15 mouse cellular contexts compared by ENCODE assay signal in genomic region chr8:108977693-108978361, GRCm38 (mm10).
DNase-seq lines count a peak whose midpoint lies in the region; ATAC-seq and TF ChIP-seq lines count a peak whose summit lies in the region.
"Had no signal": no experiment of that assay in that cellular context is flagged by ENCODE, and none has a peak within 500 bp of the region (broad histone marks: within the 10 kb centered on the region; RNA-seq: fewer than 3 reads in every experiment).

No protein-coding gene starts in this region.

- no peak overlapping the region for H3K27ac ChIP-seq in gastrocnemius, adult 2 months
- H3K27ac ChIP-seq in embryonic facial prominence, embryonic 10.5 days (replicated peaks), result peak overlapping the region; percentile 82
- peak overlapping the region; percentile 70 for H3K27ac ChIP-seq in limb, embryonic 11.5 days (replicated peaks; ENCODE audit: low read depth, low read length)
- no peak overlapping the region for H3K27ac ChIP-seq in heart, embryonic 12.5 days (ENCODE audit: poor library complexity, severe bottlenecking)
- H3K27ac ChIP-seq: heart, embryonic 10.5 days; hindbrain, embryonic 12.5 days; lung, embryonic 15.5 days had no signal

- H3K4me2 ChIP-seq in limb, embryonic 11.5 days (ENCODE audit: low read depth, severe bottlenecking), result peak overlapping the region; percentile 13; the same call in 1 of the 2 replicates
- H3K4me2 ChIP-seq in heart, embryonic 12.5 days, result no peak overlapping the region
- H3K4me2 ChIP-seq: hindbrain, embryonic 12.5 days; lung, embryonic 15.5 days had no signal

- intact Hi-C loops in gastrocnemius, adult 2 months (cut with DNase I), result no loop called here

- no peak overlapping the region for H3K4me3 ChIP-seq in gastrocnemius, adult 2 months
- 0 out of 2 replicates have a peak overlapping the region, but pooled peaks have one; percentile 5 for H3K4me3 ChIP-seq in embryonic facial prominence, embryonic 10.5 days
- no peak overlapping the region for H3K4me3 ChIP-seq in limb, embryonic 11.5 days (ENCODE audit: low read depth, low read length)
- H3K4me3 ChIP-seq in heart, embryonic 12.5 days, result no peak overlapping the region
- H3K4me3 ChIP-seq: heart, embryonic 10.5 days; hindbrain, embryonic 12.5 days; lung, embryonic 15.5 days; megakaryocyte, embryonic 14.5 days had no signal

- no peaks in the 10 kb centered on the region for H3K27me3 ChIP-seq in embryonic facial prominence, embryonic 10.5 days (replicated peaks; ENCODE audit: low read depth, poor library complexity, severe bottlenecking)
- H3K27me3 ChIP-seq in limb, embryonic 11.5 days (ENCODE audit: control insufficient read depth, insufficient read depth, low read length), result no peaks in the 10 kb centered on the region
- no peaks in the 10 kb centered on the region for H3K27me3 ChIP-seq in heart, embryonic 12.5 days (replicated peaks)
- H3K27me3 ChIP-seq: hindbrain, embryonic 12.5 days; lung, embryonic 15.5 days; megakaryocyte, embryonic 14.5 days had no signal

- H3K4me1 ChIP-seq in embryonic facial prominence, embryonic 10.5 days, result peaks cover 27% of the 10 kb centered on the region
- peaks cover 7% of the 10 kb centered on the region; the same call in 1 of the 2 replicates for H3K4me1 ChIP-seq in limb, embryonic 11.5 days (ENCODE audit: control insufficient read depth, insufficient read depth, low read length)
- no peaks in the 10 kb centered on the region for H3K4me1 ChIP-seq in heart, embryonic 12.5 days (replicated peaks)
- H3K4me1 ChIP-seq: heart, embryonic 10.5 days; hindbrain, embryonic 12.5 days; lung, embryonic 15.5 days; megakaryocyte, embryonic 14.5 days had no signal

- H3K9ac ChIP-seq in limb, embryonic 11.5 days (ENCODE audit: low read length), result no peak overlapping the region
- H3K9ac ChIP-seq in heart, embryonic 12.5 days, result no peak overlapping the region
- H3K9ac ChIP-seq: hindbrain, embryonic 12.5 days; lung, embryonic 15.5 days had no signal

- H3K9me3 ChIP-seq in embryonic facial prominence, embryonic 10.5 days, result peaks cover 6% of the 10 kb centered on the region
- H3K9me3 ChIP-seq in limb, embryonic 11.5 days (ENCODE audit: control insufficient read depth, low read length), result no peaks in the 10 kb centered on the region
- H3K9me3 ChIP-seq in heart, embryonic 12.5 days (replicated peaks), result peaks cover 2% of the 10 kb centered on the region; the same call in 1 of the 2 replicates
- H3K9me3 ChIP-seq: heart, embryonic 10.5 days; hindbrain, embryonic 12.5 days; lung, embryonic 15.5 days had no signal

- DNase-seq in gastrocnemius, adult 2 months, result peak; percentile 40
- DNase-seq in gastrocnemius, adult 18-20 months (ENCODE audit: low spot score), result no peak
- DNase-seq in 3T3-L1 (ENCODE audit: low read depth, low spot score), result peak; percentile 35
- peak; percentile 81 for DNase-seq in embryonic facial prominence, embryonic 10.5 days (ENCODE audit: low spot score)
- peak; percentile 75 for DNase-seq in limb, embryonic 11.5 days (ENCODE audit: low spot score)
- DNase-seq in layer of hippocampus, adult 9-10 months (ENCODE audit: low spot score), result no peak
- no peak for DNase-seq in lung, postnatal 10 days
- DNase-seq: cerebellum, adult 11 months; kidney, adult 9 months; thymus, adult 2 months had no signal

- no peak for TF ChIP-seq CTCF in gastrocnemius, adult 2 months (IDR thresholded peaks at IDR 0.05)

- 43% methylated on average over 11 of the region's 11 CpGs for WGBS in embryonic facial prominence, embryonic 10.5 days
- 18% methylated on average over 11 of the region's 11 CpGs for WGBS in limb, embryonic 11.5 days
- 65% methylated on average over 11 of the region's 11 CpGs for WGBS in heart, embryonic 12.5 days

- 0 out of 2 replicates have a peak, but pooled peaks cover 4% of the 10 kb centered on the region for H3K36me3 ChIP-seq in embryonic facial prominence, embryonic 10.5 days (replicated peaks)
- H3K36me3 ChIP-seq in limb, embryonic 11.5 days (ENCODE audit: control insufficient read depth, insufficient read depth, low read length), result no peaks in the 10 kb centered on the region
- H3K36me3 ChIP-seq in heart, embryonic 12.5 days, result no peaks in the 10 kb centered on the region
- H3K36me3 ChIP-seq: heart, embryonic 10.5 days; hindbrain, embryonic 12.5 days; lung, embryonic 15.5 days had no signal

- ATAC-seq in limb, embryonic 11.5 days (ENCODE audit: insufficient number of reproducible peaks, low FRiP score, low TSS enrichment, low read depth), result peak; percentile 60; the same call in 1 of the 2 replicates
- no peak for ATAC-seq in heart, embryonic 12.5 days (ENCODE audit: insufficient number of reproducible peaks, low FRiP score)

Comparison
In these comparisons a context has a peak if more than half of its experiments do, and no peak if none do; other contexts are left out.
1. DNase-seq: peak in gastrocnemius, adult 2 months (single experiment), 3T3-L1 (single experiment), embryonic facial prominence, embryonic 10.5 days (single experiment) and limb, embryonic 11.5 days (single experiment); none in gastrocnemius, adult 18-20 months (single experiment), layer of hippocampus, adult 9-10 months (single experiment) and lung, postnatal 10 days (single experiment).
2. H3K27ac ChIP-seq: peak in embryonic facial prominence, embryonic 10.5 days (single experiment) and limb, embryonic 11.5 days (single experiment); none in gastrocnemius, adult 2 months (single experiment) and heart, embryonic 12.5 days (single experiment).